Mouse (Mus musculus) neutrophil, adult 5-6 weeks (primary cell): ENCODE measurements around the gene Rab5if. TPM values are rescaled to one million over a fixed set of nuclear protein-coding genes. Genes with fewer than 3 reads are reported as not detected.
"Not testable (repeated sequence)": the region's sequence is repeated elsewhere in the genome, so short reads cannot be mapped to it uniquely, and the experiment has no call there.

ENCODE experiments used
- ATAC-seq: fragments of 151-379, 151-347 bp; 2 replicates; pipeline ENCODE4 v1.8.0; 2017; ENCODE audit warnings: mild to moderate bottlenecking, moderate TSS enrichment; ENCODE audit not compliant: insufficient number of reproducible peaks, poor library complexity, low FRiP score, severe bottlenecking; ENCODE audit errors: extremely low read depth
- total RNA-seq: library from RNA; stranded (forward); fragments of 200-1000 nt; gene quantifications from 2 replicates; pipeline ENCODE4 v1.2.3, GENCODE M21; 2017

The Rab5if gene
- total RNA-seq, 1 experiment from 2014 or later, result 107 TPM

DNA sequence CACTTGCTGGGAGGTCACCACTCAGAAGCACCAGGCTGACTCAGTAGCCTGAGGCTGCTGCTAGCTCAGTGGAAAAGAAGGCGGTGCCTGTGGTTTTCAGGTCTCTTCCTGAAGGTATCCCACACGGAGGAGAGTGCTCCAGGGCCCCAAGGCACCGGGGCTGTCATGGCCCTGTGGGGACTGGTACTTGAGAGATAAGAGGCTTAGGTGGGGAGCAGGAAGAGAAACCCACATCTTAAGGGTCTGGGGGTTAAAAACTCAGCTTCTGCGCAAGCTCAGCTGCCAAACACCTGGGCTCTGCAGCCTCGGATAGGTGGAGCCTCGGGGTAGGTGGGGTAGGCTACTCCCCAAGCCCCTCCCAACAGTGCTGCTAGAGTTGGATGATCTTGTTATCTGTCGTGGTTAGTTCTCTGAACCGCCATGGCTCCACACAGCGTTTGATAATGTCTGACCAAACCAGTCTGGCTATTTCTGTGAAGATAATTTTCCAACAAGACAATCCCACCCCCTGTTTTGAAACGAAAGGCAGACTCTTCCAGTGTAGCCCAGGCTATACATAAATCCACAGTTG is 19.6 kb downstream of the Rab5if start:
- ATAC-seq, result no peak

DNA sequence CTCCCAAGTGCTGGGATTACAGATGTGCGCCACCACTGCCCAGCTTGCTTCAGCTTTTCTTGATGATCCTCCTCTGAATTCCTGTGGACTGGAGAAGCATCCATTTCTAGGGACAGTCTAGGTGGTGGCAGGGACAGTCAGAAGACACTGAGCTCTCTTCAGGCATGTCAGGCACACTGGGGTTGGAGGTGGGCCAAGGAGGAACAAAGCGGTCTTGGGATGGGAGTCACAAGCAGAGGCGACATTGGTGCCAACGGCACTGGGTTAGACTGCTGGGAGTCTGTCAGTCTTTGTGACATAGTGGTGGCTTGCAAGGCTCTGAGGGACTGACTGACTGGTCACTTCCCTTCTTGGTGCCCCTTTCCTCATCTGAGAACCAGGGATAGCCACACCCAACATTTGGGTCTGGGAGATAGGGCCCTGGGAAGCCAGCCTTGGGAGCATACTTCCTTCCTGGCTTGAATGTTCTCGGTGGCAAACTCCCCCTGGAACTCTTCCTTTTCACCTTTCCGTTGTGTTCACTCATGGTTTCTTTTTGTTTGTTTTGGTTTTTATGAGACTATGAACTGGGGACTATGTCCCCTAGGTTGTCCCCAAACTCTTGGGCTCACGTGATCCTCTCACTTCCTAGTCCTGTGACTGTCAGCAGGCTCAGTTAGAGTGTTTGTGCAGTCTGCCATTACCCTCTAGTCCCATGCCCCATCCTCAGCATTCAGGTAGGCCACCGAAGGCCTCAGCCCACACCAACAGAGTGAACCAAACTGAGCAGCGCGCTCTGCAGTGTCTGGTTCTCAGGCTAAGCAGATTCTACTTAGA is 21.7 kb downstream of the Rab5if start:
- no peak for ATAC-seq

DNA sequence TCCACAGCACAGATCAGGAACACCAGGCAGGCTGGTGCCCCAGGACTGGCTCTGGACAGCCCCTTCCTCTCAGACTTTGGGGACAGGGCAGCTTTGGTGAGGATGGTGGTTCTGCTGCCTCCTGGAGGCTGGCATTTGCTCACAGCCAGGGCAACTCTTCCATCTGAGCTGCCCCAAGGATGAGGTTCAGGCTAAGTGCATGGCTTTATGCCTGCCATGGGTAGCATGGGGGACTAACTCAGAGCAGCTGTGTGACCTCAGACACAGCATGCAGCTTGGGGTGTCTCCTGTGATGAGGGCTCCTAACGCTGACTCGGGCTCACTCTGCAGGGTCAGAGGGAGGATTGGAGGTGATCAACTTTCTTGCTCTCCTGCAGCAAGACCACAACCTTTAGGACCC is 22.7 kb downstream of the Rab5if start:
- ATAC-seq, result not testable (repeated sequence)

DNA sequence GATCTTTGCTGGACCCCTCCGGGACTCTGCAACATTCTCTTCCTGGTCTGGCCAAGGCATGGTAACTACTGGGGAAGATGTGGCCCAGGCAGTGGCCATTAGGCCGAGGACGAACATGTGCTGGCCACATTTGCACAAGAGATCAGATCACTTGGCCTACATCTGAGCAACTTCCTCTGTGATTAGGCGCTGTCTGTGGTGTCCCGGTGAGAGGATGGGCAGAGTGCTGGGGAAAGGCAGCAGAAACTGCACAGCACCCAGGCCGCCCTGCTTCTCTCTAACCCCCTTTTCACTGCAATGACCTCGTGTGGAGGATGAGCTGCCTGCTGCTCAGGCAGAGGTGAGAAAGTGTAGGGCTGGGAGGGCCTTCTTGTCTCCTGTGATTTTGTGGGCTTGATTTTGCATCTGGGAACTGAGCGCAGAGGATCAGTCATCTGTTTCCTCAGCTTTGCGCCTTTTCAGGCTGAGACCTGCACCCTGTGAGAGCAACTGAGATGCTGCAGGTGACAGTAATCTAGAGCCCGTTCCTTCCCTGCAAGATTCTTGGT is 23.2 kb downstream of the Rab5if start:
- ATAC-seq, result no peak

DNA sequence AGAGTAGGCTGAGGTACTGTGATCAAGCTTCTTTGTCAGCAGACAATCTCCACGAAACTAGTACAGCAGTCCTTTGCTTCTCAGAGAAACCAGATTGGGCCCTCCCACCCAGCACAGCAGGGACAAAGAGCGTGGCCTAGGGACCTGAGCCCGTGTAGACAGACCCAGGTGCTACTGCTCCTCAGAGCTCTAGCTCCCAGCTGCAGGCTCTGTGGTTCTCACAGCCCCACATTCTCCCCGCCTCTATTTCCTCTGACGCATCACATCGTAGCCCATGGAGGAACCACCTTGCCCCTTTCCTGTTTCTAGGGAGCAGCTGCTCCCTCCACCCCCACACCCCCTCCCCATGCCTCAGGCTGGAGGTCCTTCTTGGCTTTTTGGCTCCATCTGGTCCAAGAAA is 24.1 kb downstream of the Rab5if start, which contains the start of gene Sla2:
Gene Sla2, minus strand, starts transcription at position 176 of the 400 bp plus-strand sequence.
- ATAC-seq, result peak; percentile 35; the same call in 1 of the 2 replicates

DNA sequence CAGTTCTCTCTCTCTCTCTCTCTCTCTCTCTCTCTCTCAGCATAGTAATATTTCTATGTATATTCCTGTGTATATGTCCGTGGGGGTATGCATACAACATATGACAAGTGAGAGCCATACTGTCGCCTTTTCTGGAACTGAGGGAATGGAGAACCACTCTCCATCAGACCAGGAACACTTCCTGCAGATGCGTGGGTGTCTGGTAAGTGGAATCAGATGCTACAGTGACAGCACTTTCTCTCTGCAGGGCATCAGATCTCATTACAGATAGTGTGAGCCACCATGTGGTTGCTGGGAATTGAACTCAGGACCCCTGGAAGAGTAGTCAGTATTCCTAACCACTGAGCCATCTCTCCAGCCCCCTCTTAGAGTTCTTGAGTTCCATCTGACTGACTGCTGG is 25.6 kb downstream of the Rab5if start:
- no peak for ATAC-seq

DNA sequence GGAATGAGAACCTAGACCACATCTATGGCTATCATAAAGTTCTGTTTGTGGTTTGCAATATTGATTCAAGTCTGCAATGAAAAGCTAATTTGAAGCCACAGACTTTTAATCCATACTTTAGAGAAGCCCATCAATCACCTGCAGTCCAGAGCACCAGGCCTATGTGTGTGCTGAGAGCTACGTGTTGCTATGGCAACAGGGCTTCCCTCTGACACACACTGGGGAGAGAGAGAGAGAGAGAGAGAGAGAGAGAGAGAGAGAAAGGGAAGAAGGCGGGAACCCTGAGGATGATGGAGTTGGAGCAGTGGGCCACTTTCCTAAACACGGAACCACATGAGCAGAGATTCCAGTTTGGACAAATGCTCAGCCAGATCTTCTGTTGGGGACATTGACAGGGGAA is 29.3 kb downstream of the Rab5if start:
- ATAC-seq, result no peak

DNA sequence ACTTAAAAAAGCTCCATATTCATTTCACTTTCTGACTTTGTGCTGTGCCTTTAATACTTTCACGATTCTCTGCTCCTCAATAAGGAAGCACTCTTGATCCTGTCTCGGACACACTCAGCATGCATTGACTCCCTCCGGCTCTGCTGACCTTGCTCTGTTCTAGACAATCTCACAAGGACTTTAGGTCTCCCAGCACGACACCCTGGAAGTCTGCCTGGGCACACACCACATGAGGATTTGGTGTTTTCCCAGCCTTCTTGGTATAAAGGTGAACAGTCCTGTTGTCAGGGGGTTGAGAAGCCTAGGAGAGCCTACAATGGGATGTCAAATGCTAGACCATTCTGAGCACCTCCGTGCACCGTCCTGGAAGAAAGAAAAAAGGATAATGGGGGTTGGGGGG is 29.9 kb downstream of the Rab5if start:
- no peak for ATAC-seq

DNA sequence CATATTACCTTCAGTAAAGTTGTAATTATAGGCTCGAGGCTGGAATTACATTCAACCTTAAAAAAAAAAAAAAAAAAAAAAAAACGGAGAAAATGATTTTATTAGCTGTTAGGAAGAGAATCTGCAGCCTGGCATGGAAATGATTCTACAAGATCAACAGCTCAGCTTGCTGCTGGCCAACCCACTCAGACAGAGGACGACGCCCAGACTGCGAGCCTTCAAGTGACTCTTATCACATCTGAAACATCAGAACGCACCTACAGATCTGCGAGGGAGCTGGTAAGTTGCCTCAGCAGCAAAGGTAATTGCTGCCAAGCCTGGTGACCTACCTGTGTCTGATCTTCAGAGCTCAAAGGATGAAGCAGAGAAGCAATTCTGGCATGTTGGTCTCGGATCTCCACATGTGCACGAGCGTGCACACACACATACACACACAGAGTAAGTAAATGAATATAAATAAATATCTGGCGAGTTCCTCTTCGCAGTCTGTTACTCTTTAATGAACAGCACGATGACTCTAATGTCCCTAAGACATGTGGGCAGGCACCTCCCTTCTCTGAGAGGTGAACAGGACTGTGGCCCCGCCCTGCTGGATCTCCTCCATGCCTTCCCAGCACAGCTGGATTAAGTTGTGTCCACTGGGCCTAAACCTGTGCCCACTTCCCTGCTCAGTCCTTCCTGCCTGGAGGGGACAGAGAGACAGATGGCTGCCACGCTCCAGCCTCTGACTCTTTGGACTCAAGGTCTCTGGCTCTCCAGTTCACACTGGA is 31.8 kb downstream of the Rab5if start:
- ATAC-seq, result no peak

DNA sequence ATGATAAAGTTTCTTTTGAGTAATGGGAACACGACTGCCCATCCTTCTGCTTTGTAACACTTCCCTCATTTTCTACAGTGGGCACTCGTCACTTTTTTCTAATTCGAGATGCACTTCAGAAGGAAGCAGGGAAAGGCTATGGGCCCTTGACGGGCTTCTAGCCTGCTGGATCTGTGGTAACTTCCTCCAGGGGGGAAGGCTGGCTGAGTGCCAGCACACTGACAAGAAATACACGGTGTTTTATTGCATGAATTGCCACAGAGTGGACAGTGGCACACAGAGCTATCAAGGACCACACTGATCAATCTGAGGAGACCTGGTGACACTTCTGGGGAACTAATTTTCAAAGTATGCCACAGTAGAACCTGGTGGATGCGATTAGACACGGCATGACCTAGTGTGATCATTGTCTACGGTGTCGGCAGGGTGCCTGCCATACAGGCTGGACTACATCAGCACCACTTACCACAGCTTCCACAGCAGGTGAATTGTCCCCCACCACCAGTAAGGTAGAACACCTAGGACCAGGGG is 33.5 kb downstream of the Rab5if start:
- ATAC-seq, result no peak

DNA sequence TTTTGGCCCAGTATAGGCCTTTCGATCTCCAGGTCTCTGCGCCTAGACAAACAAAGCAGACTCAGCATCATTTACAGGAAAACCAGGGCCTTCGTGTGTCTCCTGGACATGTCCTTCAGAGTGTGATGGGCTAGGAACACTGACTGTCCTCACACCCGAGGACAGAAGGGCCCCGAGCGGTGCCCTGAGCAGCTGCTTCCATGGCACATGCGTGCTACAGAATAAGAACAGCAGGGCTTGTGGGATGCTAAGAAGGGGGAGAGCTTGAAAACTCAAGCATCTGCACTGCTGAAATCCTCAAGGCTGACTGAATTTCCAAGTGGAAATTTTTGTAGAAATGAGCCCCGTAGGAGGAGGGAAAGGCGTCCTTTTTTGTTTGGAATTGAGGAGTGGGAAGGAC is 34.1 kb downstream of the Rab5if start:
- no peak for ATAC-seq

DNA sequence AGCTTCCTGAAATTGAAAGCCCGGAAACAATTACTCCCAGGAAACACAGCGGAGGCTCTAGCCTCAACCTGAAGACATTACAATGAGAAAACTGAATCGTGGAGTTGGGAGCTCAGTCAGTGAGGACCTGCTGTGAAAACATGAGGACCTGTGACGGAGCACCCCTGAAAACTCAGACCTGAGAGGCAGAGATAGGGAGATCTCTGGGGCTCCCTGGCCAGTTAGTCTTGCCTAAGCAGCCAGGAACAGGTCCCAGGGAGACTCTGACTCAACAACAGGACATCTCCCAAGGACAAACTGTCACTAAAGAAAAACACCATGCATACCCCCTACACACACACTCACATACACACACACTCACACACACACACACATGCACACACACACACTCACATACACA is 35.4 kb downstream of the Rab5if start:
- no peak for ATAC-seq

DNA sequence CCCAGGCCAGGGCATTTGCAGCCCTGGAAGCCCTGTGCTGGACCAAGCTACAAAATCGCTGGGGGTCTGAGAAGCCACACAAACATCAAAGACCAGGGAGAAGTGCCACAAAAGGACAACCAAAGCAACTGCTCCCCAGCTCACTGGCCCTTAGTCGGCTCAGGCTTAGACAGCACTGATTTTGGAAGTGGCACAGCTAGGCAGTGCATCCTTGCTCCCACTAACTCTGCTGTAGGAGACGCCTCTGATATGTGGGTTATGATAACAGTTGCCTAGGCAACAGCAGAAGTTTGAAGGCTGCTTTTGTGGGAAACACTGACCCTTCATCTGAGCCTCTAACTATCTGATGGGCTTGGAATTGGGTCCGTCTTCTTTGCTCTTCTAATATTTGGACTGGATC is 36.3 kb downstream of the Rab5if start:
- no peak for ATAC-seq

DNA sequence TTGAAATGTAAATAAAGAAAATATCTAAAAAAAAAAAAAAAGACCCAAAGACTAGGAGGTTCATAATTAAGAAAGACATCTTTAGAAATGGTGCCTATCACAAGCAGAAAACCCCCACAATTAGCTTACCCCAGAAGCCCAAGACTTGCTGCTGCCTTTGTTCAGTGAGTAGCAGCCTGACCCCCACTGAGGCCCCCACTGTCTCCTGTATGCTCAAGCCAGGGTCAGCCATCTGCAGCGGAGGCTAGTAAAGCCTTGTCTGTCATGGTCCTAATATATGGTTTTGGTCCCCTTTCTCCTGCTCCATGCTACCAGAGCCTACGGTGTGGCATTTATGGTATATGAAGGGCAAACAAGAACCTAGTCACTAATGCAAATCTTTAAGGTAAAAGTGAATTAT is 38.4 kb downstream of the Rab5if start:
- ATAC-seq, result no peak

DNA sequence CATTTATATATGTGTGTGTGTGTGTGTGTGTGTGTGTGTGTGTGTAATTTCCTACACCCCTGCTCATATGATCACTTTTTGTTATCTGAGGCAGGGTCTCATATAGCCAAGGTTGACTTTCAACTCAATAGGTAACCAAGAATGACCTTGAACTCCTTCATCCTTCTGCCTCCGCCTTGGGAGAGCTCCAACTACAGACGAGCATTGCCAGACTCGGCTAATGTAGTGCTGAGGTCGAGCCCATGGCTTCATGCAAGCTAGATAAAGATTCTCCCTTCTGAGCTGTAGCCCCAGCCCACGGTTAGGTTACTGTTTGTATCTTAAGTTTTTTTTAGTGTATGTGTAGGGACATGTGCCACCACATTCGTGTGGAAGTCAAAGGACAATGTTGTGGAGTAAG is 39.0 kb downstream of the Rab5if start:
- no peak for ATAC-seq

DNA sequence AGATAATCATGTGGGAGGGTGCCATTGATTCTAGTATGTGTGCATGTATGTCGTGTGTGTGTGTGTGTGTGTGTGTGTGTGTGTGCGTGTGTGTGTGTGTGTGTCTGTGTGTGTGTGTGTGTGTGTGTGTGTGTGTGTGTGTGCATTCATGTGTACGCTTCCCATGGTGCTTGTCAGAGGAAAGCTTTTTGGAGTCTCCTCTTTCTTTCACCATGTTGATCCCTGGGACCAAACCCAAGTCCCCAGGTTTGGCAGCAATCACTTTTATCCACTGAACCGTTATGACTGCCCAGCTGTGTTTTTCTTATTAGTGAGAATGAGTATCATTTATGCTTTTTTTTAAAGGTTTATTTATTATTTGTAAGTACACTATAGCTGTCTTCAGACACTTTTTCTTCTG is 39.5 kb downstream of the Rab5if start:
- ATAC-seq, result not testable (repeated sequence)

DNA sequence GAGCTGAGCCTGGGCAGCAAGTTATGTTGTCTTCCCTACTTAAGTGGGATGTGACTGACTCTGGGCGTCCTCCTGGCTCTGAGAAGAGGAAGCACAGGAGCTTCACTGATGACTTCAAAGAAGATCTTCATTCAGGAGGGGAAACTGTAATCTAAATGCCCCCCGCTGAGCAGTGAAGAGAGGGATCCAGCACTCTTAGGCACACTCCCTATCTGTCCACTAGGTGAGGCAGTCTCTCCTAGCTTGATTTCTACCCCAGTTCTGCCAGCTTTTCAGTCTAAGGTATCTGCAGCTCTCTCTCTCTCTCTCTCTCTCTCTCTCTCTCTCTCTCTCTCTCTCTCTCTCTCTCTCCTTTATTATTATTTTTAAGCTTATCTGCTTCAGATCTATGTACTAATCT is 40.4 kb downstream of the Rab5if start:
- ATAC-seq, result no peak

DNA sequence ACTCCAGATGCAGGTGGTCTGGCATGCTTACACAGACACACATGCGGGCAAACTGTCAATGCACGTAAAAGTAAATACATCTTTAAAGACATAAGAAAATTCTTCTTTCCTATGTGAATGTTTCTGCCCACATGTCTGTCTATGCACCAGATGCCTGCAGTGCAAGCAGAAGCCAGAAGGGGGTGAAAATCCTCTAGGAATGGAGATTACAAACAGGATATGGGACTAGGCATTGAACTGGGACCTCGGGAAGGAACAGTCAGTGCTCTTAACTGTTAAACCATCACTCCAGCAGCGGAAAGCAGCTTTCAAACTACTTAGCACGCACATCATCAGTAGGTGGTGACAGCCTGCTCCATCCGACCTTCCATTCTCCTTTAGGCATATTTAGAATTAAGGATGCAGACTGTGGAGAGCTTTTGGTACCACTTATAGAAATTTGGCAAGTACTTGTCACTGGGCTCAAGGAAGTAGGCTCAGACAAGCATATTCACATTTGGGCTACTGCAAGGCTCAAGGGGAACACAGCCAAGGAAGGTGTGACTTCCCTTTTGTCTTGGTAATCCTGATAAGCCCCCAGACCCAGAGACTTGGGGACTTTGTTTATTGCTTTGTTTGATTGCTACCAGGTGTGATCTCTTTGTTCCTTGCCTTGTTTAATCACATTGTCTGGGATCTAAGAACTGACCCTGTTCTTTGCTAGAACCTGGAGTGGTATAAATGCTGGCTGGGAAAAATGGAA is 42.2 kb downstream of the Rab5if start:
- ATAC-seq, result no peak

DNA sequence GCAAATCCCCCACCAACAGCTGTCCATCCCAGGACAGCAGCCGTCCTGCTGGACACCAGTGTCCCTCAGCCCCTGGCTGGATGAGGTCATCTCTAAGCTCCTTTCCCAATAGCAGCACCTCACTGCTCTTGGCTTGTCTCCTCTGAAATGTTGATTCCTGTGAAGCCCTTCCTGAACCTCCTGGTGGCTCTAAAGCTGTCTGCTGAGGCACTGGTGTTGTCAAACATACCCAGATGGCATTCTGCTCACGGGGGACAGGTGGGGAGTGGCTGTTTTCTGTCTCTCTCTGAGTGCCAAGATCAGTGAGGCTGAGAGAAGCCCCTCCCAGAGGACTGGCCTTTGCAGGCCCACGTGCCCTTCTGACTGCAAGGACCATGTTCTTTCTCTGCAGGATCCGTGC is 43.0 kb downstream of the Rab5if start:
- ATAC-seq, result not testable (repeated sequence)
